Mouse (Mus musculus) spleen, adult 2 months (tissue): ENCODE results near the gene Hemk1. TPM values are rescaled to one million over a fixed set of nuclear protein-coding genes. Genes with fewer than 3 reads are reported as not detected.

Source experiments
- DNase-seq, 2 experiments: peaks; one replicate each; pipeline versions ENCODE4 v3.0.0 to v3.0.0-alpha.2; 2012 to 2021; ENCODE audit warnings: low spot score in 2 of 2, low read depth in 1 of 2
- H3K27ac ChIP-seq: fragments of 200-500 bp; 2 replicates; pipeline ENCODE4 v1.5.1; 2012; ENCODE audit warnings: low read length, inconsistent platforms; ENCODE audit not compliant: insufficient read depth
- H3K27me3 ChIP-seq: fragments of 200-500 bp; 2 replicates; pipeline ENCODE4 v1.6.1; 2012; ENCODE audit warnings: mild to moderate bottlenecking, moderate library complexity, low read length, inconsistent platforms; ENCODE audit not compliant: control insufficient read depth, insufficient read depth
- H3K36me3 ChIP-seq: fragments of 200-500 bp; 2 replicates; pipeline ENCODE4 v1.6.1; 2012; ENCODE audit warnings: mild to moderate bottlenecking, low read length, inconsistent platforms; ENCODE audit not compliant: control insufficient read depth, insufficient read depth
- H3K4me1 ChIP-seq: fragments of 200-500 bp; 2 replicates; pipeline ENCODE4 v1.6.1; 2011; ENCODE audit warnings: inconsistent platforms; ENCODE audit not compliant: control insufficient read depth, insufficient read depth, insufficient read length
- H3K4me3 ChIP-seq: fragments of 200-500 bp; 2 replicates; pipeline ENCODE4 v1.5.1; 2011; ENCODE audit warnings: mild to moderate bottlenecking, inconsistent platforms; ENCODE audit not compliant: insufficient read depth, insufficient read length; ENCODE audit errors: extremely low read depth
- CTCF ChIP-seq: fragments of 200-500 bp; IDR thresholded peaks from 2 replicates; pipeline ENCODE4 v1.5.1; 2011; ENCODE audit warnings: mild to moderate bottlenecking, inconsistent platforms; ENCODE audit not compliant: insufficient read depth, insufficient read length, insufficient replicate concordance; ENCODE audit errors: extremely low read depth
- POLR2A ChIP-seq: fragments of 200-500 bp; IDR thresholded peaks from 2 replicates; pipeline ENCODE4 v1.6.1; 2011; ENCODE audit warnings: low read depth, low read length, inconsistent platforms
- WGBS: fragments of 180-500 bp; shearing (Covaris S2); methylation state at CpG from one replicate; pipeline ENCODE4 v1.1.7; 2018; 5-methylcytosine and 5-hydroxymethylcytosine counted together
- polyA plus RNA-seq: library from polyadenylated mRNA; depleted of rRNA; stranded (reverse); fragments of >200 nt; gene quantifications from 2 replicates; pipeline ENCODE4 v1.2.3, GENCODE M21; 2012

Gene Hemk1
- polyA plus RNA-seq, 1 experiment: 12.2 TPM

- H3K4me1 ChIP-seq: peaks cover 2% of the 10 kb centered on the region; the same call in 1 of the 2 replicates
- peak; percentile 89 for DNase-seq
- WGBS: 1% methylated on average over 48 of the region's 49 CpGs
Measured at GRCm38 (mm10) chr9:107289211-107290076, 48.7 kb downstream of the Hemk1 start, which contains the start of gene Mapkapk3. Mapkapk3 (minus strand) TSS chr9:107289877.

GRCm38 (mm10) chr9:107288711-107289110 lies 49.4 kb downstream of the Hemk1 start:
- WGBS: 16% methylated on average over 8 of the region's 8 CpGs
- H3K27ac ChIP-seq: peak overlapping the region; percentile 74
- H3K4me3 ChIP-seq: peak overlapping the region; percentile 69
- H3K36me3 ChIP-seq: peaks cover 2% of the 10 kb centered on the region; the same call in 1 of the 2 replicates
- no peaks in the 10 kb centered on the region for H3K27me3 ChIP-seq
- peak; percentile 60 to 81 for DNase-seq
- H3K4me1 ChIP-seq: peaks cover 2% of the 10 kb centered on the region; the same call in 1 of the 2 replicates
- TF ChIP-seq CTCF (no peak), POLR2A (no peak)

More at GRCm38 (mm10) chr9:107289211-107290076, 48.7 kb downstream of the Hemk1 start, which contains the start of gene Mapkapk3:
- H3K4me3 ChIP-seq: peak within 1 kb of the TSS; percentile 69
- peak within 1 kb of the TSS; percentile 74 for H3K27ac ChIP-seq
- TF ChIP-seq POLR2A: no peak; the same call in 1 of the 2 replicates
- TF ChIP-seq CTCF: peak; percentile 39; the same call in 1 of the 2 replicates
- H3K27me3 ChIP-seq: no peaks in the 10 kb centered on the region
- H3K36me3 ChIP-seq: peaks cover 2% of the 10 kb centered on the region; the same call in 1 of the 2 replicates

GRCm38 (mm10) chr9:107288105-107288650 lies 50.0 kb downstream of the Hemk1 start:
- WGBS: 82% methylated on average over 14 of the region's 14 CpGs

GRCm38 (mm10) chr9:107287294-107287693 lies 50.9 kb downstream of the Hemk1 start:
- DNase-seq: no peak
- no peaks in the 10 kb centered on the region for H3K27me3 ChIP-seq
- no peak for TF ChIP-seq POLR2A
- TF ChIP-seq CTCF: no peak
- H3K4me3 ChIP-seq: no peak overlapping the region
- H3K27ac ChIP-seq: no peak overlapping the region
- H3K36me3 ChIP-seq: peaks cover 2% of the 10 kb centered on the region; the same call in 1 of the 2 replicates
- peaks cover 2% of the 10 kb centered on the region; the same call in 1 of the 2 replicates for H3K4me1 ChIP-seq
- WGBS: 54% methylated on average over 2 of the region's 2 CpGs

More at GRCm38 (mm10) chr9:107288105-107288650, 50.0 kb downstream of the Hemk1 start:
- Histone ChIP-seq H3K27ac (peak overlapping the region; percentile 38; the same call in 1 of the 2 replicates), H3K4me3 (peak overlapping the region; percentile 14; the same call in 1 of the 2 replicates), H3K27me3 (no peaks in the 10 kb centered on the region), H3K4me1 (peaks cover 2% of the 10 kb centered on the region; the same call in 1 of the 2 replicates), H3K36me3 (peaks cover 2% of the 10 kb centered on the region; the same call in 1 of the 2 replicates)
- DNase-seq: no peak
- TF ChIP-seq CTCF: no peak
- no peak for TF ChIP-seq POLR2A

GRCm38 (mm10) chr9:107285009-107285408 lies 53.1 kb downstream of the Hemk1 start:
- H3K36me3 ChIP-seq: peaks cover 2% of the 10 kb centered on the region; the same call in 1 of the 2 replicates

GRCm38 (mm10) chr9:107282951-107283350 lies 55.2 kb downstream of the Hemk1 start:
- H3K27me3 ChIP-seq: no peaks in the 10 kb centered on the region
- peaks cover 18% of the 10 kb centered on the region; the same call in 1 of the 2 replicates for H3K4me1 ChIP-seq
- H3K36me3 ChIP-seq: peaks cover 2% of the 10 kb centered on the region; the same call in 1 of the 2 replicates
- no peak for DNase-seq
- TF ChIP-seq CTCF (no peak), POLR2A (no peak)
- WGBS: 83% methylated on average over 9 of the region's 9 CpGs
- no peak overlapping the region for H3K27ac ChIP-seq
- H3K4me3 ChIP-seq: no peak overlapping the region

More at GRCm38 (mm10) chr9:107285009-107285408, 53.1 kb downstream of the Hemk1 start:
- Histone ChIP-seq H3K27me3 (no peaks in the 10 kb centered on the region), H3K4me3 (no peak overlapping the region), H3K4me1 (peaks cover 9% of the 10 kb centered on the region; the same call in 1 of the 2 replicates), H3K27ac (no peak overlapping the region)
- 13% methylated on average over 3 of the region's 3 CpGs for WGBS
- TF ChIP-seq POLR2A: no peak
- TF ChIP-seq CTCF: no peak
- peak in 1 of 2 experiments; percentile 38 for DNase-seq
